Mouse (Mus musculus): Measurements from ENCODE around the gene Tmem158.

Gene Tmem158

DNA sequence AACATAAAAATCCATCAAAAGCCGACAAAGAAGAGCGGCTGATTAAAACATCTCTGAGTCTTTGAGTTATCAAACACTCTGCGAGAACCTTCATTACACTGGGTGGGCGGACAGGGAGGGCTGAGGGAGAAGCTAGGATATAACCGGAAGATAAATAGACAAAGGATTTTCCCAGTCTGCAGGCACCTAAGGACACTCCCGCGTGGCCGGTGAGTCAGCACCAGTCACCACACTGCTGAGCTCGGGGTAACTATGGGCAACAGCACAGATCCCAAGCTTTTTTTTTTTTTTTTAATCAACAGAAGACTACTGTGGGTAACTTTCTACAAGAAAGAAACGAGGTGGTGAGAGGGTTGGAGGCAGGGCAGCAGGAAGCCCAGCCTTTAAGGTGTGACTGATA lies 16.6 kb downstream of the Tmem158 start:
- DNase-seq = no peak

DNA sequence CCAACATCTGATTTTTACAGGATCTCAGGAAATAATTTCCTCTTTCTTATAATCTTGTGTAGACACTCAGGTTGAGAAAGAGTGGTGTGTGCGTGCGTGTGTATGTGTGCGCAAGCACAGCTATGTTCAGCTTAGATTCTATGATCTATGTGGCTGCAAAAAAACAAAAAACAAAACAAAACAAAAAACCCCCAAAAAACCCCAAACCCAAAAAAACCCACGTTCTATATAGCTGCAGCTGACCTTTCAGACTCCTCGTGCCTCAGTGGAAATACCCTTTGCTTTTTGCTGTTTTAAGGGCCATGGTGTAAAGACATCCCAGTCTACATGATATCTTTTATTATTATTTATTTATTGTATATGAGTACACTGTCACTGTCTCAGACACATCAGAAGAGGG lies 19.4 kb downstream of the Tmem158 start:
- no peak for DNase-seq

DNA sequence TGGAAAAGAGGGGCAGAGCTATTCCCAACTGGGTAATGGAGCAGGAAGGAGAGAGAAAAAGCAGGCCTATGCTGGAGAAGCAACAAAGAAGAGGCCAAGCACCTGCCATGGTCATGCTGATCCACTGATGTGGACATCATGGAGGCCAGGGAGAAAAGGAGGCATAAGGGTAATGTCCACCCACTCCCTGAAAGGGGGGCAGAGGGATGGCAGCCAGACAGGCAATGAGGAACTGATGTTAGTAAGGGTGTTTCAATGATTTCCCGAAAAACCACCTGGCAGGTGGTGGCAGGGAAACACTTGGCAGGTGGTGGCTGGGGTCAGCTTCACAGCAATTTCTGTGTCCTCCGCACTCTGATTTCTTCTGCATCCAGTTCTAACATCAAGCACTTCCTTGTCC lies 19.8 kb downstream of the Tmem158 start:
- DNase-seq = no peak

DNA sequence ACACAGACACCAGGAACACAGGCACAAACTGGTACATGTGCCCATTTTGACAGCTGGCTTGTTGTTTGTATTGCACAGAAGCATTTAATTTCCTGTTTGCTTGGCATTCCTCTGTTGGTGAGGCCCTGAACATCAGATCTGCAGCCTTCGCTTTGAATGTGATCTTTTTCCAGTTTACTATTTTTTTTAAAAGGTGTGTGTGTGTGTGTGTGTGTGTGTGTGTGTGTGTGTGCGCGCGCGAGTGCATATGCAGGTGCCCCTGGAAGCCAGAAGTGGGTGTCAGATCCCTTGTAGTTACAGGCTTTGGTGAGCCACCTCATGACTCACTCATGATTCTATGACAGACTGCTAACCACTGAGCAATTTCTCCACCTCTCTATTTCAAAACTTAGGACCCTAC lies 20.3 kb downstream of the Tmem158 start:
- DNase-seq = no peak

DNA sequence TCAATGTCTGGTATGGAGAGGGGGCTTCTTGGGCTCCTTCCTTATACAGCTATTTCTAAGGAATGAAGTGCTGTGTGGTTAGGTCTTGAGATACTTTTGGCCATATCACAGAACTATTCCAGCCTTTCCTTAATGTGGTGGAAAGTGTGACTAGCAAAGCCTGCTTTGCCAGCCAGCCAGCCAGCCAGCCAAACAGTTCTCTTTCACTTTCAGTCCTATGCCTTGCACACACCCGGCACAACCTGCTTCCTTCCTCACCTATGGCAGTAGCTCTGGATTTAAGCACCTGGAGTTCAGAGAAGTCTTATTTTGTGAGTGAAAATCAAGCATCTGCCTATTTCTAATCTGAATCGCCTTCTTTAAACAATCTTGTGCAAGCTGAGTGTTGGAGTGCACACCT lies 20.9 kb downstream of the Tmem158 start:
- no peak for DNase-seq

DNA sequence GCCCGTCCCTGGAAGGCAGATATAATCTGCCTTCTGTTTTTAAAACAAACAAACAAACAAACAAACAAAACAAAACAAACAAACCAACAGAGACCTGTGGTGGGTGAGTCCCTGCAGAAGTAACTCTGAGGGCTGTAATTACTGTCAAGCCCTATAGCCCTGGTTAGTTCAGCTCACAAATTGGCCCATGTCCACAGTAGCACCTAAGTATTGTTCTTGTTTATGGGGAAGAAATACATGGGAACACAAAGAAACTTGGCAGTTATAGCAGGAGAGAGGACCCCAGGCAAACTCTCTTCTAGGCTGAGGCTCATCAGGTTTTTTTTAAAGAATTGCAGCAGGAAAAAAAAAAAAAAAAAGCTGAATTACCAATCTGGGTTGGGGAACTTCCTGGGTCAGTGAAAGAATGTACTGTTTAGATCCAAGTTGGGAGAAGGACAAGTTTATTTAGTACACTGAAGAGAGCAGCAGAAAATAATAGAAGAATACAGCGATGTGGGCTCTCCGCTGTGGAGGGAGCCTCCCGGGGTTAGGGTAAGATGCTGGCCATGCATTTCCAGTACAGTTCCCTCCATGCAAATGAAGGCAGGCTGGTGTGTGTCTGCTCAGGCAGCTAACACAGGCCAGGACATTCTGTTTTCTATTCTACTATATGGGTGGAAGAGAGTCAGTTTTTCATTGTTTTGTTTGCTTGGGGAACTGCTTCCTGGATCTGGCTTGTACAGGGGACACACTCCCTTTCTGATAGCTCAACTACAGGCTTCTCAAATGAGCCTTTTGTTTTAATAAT lies 22.1 kb downstream of the Tmem158 start:
- no peak for DNase-seq

DNA sequence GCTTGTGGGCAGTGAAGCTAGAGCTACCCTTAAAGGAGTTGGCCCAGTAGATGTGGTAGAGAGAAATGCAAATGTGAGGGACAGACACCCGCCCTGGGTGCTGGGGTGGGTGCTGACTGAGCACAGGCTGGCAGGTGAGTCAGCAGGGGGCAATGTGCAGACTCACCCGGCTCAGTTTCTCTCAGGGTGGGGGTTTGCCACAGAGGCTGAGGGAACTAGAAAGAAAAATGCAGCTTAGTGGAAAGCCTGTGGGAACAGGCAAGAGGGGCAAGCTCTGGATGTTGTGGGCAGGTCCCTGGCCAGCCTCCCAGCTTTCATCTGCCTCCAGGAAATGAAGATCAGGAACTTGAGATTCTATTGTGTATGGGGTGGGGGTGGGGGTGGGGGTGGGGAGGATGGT lies 22.8 kb downstream of the Tmem158 start:
- DNase-seq = no peak

DNA sequence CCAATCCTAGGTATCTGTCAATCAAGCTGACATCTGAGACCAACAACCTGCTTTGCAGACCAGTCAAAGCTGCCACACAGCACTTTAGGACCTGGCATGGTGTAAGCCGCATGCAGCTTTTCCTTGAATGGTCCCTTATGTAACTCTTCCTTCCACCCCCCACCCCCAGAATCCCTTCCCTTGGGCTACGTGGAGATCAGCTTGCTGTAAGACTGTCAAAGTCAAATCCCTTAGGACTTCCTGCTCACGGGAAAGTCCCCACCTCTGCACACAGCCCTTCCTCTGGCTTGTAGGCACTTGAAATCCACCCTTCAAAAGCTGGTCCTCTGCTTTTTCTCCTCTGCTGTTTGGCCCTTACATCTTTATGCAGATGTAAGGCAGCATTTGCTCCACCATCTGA lies 24.9 kb downstream of the Tmem158 start:
- DNase-seq = no peak

DNA sequence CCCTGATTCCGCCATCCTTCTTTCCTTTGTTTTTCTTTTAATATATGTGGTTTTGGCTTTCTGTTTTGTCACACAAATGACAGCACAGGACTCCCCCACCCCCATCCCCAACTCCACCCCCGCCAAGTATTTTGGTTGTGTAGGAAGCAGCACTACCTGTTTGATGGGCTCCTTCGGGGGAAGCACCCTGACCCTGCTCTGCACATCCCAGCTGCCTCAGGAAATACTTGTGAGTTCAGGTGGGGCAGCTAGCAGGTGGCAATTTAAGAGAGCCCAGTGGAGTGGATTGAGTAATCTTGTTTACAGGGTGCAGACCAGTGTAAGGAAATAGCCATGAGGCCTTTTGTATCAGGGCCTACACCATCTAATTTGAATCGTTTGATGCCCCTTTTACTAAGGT lies 30.7 kb downstream of the Tmem158 start:
- no peak for DNase-seq

DNA sequence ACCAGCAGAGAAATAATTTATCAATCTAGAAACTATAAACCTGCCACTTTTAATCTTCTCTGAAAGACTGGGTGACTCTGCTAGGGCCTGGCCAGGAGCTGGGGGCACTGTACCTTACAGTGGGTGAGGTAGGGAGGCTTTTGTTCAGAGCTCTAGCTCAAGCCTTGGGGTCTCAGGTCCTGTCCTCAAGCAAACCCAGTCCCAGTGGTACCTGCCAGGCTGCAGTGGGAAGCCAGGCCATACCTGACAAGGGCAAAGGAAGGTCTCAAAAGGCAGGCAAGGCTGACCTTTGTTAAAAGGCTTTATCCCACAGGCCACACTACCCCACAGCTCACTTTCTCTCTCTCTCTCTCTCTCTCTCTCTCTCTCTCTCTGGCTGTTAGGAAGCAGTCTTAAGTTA lies 31.9 kb downstream of the Tmem158 start:
- DNase-seq = no peak

DNA sequence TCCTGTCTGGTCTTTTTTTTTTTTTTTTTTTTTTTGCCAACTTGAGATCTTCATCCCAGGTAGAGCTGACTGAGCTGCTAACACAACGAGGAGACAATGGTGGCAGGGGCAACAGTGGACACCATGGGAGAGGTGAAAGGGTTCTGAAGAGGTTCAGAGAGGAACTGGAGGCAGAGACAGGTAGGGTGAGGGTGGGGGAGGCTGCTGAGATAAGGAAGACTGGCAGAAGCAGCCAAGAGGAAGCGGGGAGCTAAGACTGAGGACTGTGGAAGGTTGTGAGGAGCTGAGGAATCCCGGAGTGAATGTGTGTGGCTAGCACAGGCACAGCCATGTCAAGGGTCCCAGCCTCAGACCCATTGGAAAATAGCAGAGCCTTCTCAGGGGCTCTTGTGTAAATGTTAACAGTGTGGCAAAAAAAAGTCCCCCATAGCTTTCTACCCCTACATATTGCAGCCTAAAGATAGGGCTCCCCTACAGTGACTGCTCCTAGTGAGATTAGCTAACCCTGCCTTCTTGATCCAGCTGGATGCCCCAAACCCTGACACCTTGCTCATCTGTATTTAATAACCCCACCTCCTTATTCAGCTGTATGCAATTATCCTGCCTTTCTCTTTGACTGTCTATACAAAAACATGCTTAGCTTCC lies 33.3 kb downstream of the Tmem158 start:
- DNase-seq = no peak

DNA sequence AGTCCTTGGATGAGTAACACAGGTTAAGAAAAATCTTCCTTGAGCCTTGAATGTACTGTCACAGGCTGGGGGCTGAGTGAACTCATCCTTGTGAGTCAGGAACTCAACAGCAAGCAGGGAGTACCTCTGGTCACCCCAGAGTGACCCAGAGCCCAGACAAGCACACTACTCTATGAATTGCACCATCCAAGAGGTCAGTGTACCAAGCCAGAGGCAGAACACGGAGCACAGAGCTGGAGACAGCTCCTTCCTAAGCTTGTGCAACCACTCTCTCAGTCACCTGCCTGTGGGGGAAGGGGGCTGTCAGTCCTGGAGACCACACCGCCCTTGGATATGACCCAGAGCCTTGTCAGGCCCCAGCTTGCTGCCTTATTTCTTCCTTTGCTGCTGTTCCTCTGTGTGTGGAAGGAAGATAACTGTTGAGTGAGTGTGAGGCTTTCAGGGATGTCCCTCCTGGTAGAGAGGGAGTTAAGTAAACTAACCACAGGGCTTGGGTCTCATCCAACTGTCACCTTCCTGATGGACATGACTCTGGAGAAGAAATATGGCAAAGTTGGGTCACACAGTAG lies 35.6 kb downstream of the Tmem158 start:
- no peak for DNase-seq

DNA sequence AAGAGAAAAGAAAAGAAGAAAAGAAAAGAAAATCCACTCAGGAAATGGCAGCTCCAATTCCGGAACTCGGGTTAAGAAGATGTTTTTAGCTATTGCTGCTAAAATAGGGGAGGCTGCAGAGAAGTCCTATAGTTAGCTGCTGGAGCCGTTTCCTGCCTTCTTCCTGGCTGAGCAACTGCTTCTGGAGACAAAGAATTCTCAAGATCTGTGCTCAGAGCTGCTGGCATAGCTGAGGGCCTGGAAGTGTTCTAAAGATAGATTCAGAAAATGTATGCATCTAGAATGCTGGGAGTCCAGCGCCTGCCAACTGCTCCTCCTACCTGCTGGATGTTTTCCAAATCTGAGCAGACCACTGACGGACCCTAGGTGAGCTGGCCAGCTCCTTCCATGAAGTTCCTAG lies 40.7 kb downstream of the Tmem158 start:
- no peak for DNase-seq

DNA sequence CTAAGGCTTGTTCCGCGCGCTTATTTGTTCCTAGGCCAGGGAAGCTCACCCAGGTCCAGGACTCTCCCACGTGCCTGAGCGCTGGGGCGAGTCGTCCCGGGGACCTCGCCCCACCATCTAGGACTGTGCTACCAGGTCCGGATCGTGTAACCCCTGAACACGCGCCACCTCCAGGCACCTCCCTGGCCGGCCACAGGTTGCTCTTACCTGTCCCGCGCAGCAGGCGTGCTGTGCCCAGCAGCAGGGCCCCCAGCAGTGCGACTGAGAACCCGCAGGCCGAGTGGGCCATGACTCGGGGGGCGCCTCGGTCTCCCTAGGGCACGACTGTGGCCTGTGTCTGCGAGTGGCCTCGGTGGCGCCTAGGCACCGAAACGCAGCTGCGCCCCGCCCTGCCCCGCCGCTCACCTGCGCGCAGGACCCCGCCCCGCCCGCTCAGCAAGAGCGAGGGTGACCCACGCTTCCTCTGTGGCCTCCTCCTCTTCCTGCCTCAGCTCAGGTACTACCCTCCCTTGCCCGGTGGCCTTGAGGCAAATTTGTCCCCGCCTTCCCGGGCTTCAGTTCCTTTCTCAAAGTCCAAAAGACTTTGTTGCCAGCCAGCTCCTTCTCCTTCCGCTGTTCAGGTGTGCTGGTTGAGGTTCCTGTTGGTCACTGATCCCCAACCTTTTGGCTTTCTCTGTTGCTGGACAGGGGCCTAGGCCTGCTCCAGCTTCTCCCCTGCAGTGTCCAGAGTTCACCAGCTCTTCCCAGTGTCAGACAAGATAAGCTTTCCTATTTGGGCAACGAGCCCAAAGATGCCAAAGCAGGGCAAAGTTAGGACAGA lies 44.7 kb downstream of the Tmem158 start, which contains the start of gene Cdcp1:
Gene Cdcp1 (minus strand): TSS at position 418 of the 820 bp plus-strand sequence.
- DNase-seq = no peak

DNA sequence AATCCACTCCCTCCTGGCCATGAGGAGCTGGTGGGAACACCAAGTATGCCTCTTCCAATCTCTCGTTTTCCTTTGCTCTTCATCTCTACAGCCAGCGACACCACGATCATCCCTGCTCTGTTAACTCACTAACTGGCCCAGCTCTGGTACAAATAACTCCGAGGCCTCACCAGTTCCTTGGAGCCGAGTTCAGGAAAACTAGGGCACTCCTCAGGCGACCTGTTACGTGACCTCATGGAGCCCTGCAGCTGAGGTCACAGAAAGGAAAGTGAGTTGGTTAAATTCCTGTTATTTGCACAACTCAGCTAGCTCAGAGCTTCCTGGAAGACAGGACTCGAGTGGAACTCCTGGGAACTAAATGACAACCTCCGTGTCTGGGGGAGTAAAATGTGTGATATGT lies 47.2 kb downstream of the Tmem158 start:
- no peak for DNase-seq

Data from cerebellum, postnatal 25 days (tissue).